Mouse (Mus musculus) skeletal muscle tissue, adult 2 months (tissue): ENCODE data around the gene Abhd8.

ENCODE experiments used
- DNase-seq: peaks from one replicate; pipeline ENCODE4 v3.0.0-alpha.2; 2012; ENCODE audit warnings: low read depth, low spot score

Gene Abhd8

DNA sequence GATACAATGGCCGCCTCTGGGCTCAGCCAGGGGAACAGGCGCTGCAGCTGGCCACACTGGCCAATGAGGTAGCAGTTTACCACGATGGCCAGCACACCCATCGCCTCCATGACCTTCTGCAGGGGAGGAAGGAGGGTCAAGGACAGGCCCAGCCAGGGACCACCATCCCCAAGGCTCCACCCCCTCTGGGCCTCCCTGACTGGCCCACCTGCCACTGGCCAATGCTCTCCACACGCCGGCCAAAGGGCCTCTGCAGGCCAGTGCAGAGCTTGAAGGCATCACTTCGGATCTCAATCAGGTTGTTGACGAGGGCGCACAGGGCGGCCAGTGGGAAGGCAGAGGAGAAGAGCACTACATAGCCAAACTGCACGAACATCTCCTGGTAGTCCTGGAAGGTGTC, 15.5 kb upstream of the Abhd8 start:
- DNase-seq: no peak

GRCm38 (mm10) chr8:71477196-71477845, 13.9 kb upstream of the Abhd8 start:
- no peak for DNase-seq

- DNase-seq: no peak
These were observed 12.9 kb upstream of the Abhd8 start for GRCm38 (mm10) chr8:71476099-71476940.

DNA sequence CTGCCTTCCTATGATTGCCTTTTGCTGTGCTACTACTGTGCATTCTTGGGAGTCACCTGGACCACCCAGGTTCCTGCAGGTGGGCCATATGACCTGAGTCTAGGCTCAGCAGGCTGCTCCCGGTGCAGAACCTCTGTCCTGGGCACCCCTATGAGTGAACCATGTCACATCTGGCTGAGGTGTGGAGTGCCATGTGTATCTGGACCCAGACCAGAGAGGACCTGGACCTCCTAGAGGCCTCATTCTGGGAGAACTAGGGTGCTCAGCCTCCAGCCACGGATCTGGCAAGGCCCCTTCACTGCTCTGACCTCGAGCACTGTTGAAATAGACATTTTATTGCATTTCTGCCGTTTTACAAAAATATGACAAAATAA, 12.2 kb upstream of the Abhd8 start:
- DNase-seq: no peak

GRCm38 (mm10) chr8:71474785-71475701, 11.6 kb upstream of the Abhd8 start:
- DNase-seq: no peak

DNA sequence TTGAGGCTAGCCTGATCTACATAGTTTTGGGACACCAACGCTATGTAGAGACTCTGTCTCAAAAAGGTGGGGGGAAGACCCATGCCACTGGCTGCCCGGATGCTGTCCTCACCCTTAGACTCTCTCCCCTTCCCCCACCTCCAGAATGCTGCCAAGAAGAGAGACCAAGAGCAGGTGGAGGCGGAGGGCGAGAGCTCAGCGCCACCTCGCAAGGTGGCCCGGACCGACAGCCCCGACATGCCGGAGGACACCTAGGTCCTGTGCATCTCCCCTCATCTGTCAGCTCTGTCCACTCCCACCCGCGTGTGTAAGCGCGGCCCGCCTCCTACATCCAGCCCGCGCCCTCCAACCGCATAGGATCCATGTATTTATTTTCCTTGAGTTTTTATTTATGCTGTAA, 10.9 kb upstream of the Abhd8 start:
- DNase-seq: no peak

GRCm38 (mm10) chr8:71472601-71473386, 9.3 kb upstream of the Abhd8 start:
- DNase-seq: no peak

DNA sequence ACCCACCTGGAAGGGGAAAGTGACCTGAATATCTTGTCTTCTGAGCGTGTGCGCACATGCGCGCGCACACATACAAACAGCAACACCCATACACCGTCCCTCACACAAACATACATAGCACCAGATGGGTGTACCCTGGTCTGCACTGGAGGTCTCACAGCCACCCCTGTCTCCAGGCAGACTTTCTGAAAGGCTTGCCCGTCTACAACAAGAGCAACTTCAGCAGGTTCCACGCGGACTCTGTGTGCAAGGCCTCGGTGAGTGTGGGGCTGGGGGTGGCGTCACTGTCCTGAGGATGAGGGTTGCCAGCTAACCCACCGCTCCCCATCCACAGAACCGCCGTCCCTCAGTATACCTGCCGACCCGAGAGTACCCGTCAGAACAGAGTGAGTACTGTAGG, 8.4 kb upstream of the Abhd8 start:
- DNase-seq: no peak

GRCm38 (mm10) chr8:71470913-71471255, 7.4 kb upstream of the Abhd8 start:
- no peak for DNase-seq

DNA sequence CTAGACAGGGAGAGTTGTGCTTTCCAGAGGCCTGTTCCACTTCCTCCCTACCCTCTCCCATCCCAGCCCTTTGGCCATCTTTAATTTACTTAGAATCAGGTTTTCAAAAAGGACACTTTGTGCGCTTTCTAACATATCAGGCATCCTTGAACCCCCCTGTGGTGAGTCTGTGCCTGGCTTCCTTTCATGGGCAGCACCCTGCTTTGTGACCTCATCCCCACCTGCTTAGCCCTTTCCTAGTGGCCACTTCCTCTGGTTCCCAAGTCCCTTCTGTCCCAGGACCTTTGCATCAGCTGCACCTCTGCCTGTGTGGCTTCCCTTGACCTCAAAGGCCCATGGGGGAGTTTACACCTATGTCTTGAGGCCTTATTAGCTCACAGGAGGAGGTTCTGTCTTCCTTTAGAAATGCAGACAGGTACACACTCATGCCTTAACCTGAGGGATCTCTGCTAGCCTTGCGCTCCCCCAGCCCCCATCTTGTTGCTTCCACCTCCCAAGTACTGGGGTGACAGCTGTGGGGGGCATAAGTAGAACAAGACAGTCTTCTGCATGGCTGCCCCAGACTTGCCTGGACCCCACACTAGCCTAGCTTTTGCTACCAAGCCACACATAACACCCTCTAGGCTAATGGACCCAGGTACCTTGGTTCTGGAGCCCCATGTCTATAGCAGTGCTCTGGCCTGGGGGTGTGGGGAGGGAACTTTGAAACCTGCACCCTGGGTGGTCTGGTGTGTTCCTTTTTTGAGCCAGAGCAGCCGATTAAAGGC, 6.9 kb upstream of the Abhd8 start:
- DNase-seq: no peak

GRCm38 (mm10) chr8:71469411-71469810, 6.0 kb upstream of the Abhd8 start:
- no peak for DNase-seq

- DNase-seq: peak; percentile 97
These were observed 5.5 kb upstream of the Abhd8 start, which contains the start of gene Dda1 for GRCm38 (mm10) chr8:71468916-71469315. Gene Dda1 (plus strand): TSS chr8:71469199.

DNA sequence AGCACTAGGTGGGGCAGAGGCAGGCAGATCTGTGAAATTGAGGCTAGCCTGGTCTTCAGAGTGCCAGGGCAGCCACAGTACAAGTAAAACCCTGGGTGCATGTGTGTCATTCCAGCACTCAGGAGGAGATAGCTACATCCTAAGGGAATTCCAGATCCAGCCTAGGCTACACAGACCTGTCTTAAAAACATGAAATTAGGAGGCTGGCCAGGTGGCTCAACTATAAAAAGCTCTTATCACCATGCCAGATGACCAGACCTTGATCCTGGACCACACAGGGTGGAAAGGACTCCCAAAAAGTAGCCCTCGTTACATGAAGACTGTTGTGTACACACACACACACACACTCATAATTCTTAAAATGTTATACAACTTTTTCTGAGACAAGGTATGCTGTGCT, 4.5 kb upstream of the Abhd8 start:
- no peak for DNase-seq

DNA sequence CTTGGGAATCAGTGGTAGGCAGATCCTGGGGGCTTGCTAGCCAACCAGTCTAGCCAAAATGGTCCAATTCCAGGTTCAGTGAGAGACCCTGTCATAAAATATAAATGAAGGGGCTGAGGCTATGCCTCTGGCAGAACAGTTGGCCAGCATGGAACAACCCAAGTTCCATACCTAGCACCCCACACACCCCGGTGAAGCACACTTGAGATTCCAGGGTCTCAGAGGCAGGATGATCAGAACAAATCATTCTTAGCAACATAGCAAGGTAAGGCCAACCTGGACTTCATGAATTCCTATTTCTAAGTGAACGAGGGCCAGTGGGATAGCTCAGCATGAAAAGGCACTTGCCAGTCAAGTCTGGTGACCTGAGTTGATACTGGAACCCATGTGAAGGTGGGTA, 3.7 kb upstream of the Abhd8 start:
- DNase-seq: no peak

DNA sequence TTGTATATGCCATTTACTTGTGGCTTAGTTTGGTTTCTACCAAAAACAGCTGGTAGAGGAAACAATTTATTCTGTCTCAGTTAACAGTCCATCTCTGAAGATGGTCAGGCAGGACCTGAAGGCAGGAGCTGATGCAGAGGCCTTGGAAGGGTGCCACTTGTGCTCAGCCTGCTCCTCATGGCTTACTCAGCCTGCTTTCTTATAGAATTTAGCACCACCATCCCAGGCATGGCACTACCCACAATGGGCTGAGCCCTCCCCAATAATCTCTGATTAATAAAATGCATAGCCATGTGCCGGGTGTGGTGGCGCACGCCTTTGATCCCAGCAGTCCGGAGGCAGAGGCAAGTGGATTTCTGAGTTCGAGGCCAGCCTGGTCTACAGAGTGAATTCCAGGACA, 2.7 kb upstream of the Abhd8 start:
- no peak for DNase-seq

GRCm38 (mm10) chr8:71465733-71466132, 2.3 kb upstream of the Abhd8 start:
- no peak for DNase-seq

- DNase-seq: peak; percentile 100
These were observed 1.4 kb upstream of the Abhd8 start, which contains the start of gene Mrpl34 for GRCm38 (mm10) chr8:71464513-71465500. Gene Mrpl34 (plus strand): TSS chr8:71464959.

DNA sequence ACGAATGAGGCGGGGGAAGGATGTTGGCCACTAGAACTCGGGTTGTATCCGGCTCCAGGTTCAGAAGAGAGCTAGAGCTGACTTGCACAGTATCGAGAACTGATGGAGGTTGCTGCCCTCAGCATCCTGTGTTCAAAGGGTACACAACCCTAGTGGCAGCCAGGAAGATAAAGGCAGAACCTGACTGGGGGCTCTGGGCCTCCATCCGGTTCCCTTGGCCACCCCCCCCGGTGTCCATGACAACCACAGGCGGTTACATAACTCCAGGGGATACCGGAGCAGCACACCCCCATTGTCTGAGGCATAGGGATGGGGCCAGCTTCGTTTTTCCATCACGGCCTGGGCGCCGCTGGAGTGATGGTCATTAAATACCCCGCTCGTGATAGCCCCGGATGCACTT, 669 bp downstream of the Abhd8 start:
- DNase-seq: no peak

DNA sequence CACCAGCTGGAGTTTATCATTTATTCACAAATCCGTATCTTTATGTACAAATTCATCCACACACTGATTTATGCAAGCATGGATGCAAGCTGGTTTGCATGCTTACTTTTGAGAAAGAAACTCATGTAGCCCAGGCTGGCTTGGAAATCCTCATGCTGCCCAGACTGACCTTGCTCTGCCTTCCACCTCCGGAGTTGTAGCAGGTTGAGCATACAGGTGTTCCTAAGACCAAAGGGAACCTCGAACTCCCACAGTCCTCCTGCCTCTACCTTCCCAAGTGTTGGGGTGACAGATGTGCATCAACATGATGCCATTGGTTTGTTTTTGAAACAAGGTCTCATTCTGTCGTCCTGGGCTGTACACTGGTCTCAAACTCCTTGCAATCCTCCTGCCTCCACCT, 1.3 kb downstream of the Abhd8 start:
- DNase-seq: no peak
